Mouse (Mus musculus) neural tube, embryonic 15.5 days (tissue): Measurements from ENCODE around the gene Ndufv1. TPM values are rescaled to one million over a fixed set of nuclear protein-coding genes. Genes with fewer than 3 reads are reported as not detected.
A peak's percentile ranks its signal among the peaks of the same experiment; 100 is the strongest.
"Not testable (repeated sequence)": the region's sequence is repeated elsewhere in the genome, so short reads cannot be mapped to it uniquely, and the experiment has no call there.

ENCODE experiments used
- ATAC-seq: fragments of 200-750 bp; cut with Nextera tagmentation; 2 replicates; pipeline ENCODE4 v1.8.0; 2017; ENCODE audit warnings: mild to moderate bottlenecking, moderate TSS enrichment, moderate library complexity; ENCODE audit not compliant: low FRiP score
- H3K27ac ChIP-seq: fragments of 300-500 bp; sonication (generic); replicated peaks from 2 replicates; pipeline ENCODE4 v1.5.1; 2015; ENCODE audit warnings: mild to moderate bottlenecking, inconsistent platforms
- H3K27me3 ChIP-seq: fragments of 300-500 bp; sonication (generic); replicated peaks from 2 replicates; pipeline ENCODE4 v1.6.1; 2015; ENCODE audit warnings: inconsistent platforms
- H3K36me3 ChIP-seq: fragments of 300-500 bp; sonication (generic); 2 replicates; pipeline ENCODE4 v1.6.1; 2015; ENCODE audit warnings: inconsistent platforms
- H3K4me1 ChIP-seq: fragments of 300-500 bp; sonication (generic); 2 replicates; pipeline ENCODE4 v1.6.1; 2015; ENCODE audit warnings: inconsistent platforms
- H3K4me2 ChIP-seq: fragments of 300-500 bp; sonication (generic); 2 replicates; pipeline ENCODE4 v1.6.1; 2015; ENCODE audit warnings: inconsistent platforms, mild to moderate bottlenecking, moderate library complexity
- H3K4me3 ChIP-seq: fragments of 300-500 bp; sonication (generic); replicated peaks from 2 replicates; pipeline ENCODE4 v1.5.1; 2015; ENCODE audit warnings: mild to moderate bottlenecking, inconsistent platforms
- H3K9ac ChIP-seq: fragments of 300-500 bp; sonication (generic); replicated peaks from 2 replicates; pipeline ENCODE4 v1.6.1; 2015; ENCODE audit warnings: mild to moderate bottlenecking, inconsistent platforms
- H3K9me3 ChIP-seq: fragments of 300-500 bp; sonication (generic); replicated peaks from 2 replicates; pipeline ENCODE4 v1.6.1; 2016; ENCODE audit warnings: inconsistent platforms
- WGBS: fragments of 180-500 bp; shearing (Covaris S2); methylation state at CpG from one replicate; pipeline ENCODE4 v1.1.7; 2015; ENCODE audit warnings: mixed read lengths; 5-methylcytosine and 5-hydroxymethylcytosine counted together
- polyA plus RNA-seq: library from polyadenylated mRNA; unstranded; fragments of >200 nt; fragmentation: Nextera tagmentation; extraction: Ambion mirVana; gene quantifications from 2 replicates; pipeline ENCODE4 v1.2.1, GENCODE M21; 2015

Ndufv1 gene
- polyA plus RNA-seq, 1 experiment from 2014 or later: 279 TPM

- H3K27ac ChIP-seq: no peak overlapping the region
- no peak overlapping the region for H3K4me3 ChIP-seq
- no peaks in the 10 kb centered on the region for H3K27me3 ChIP-seq
- peaks cover 16% of the 10 kb centered on the region for H3K4me1 ChIP-seq
- H3K9me3 ChIP-seq: no peaks in the 10 kb centered on the region
- 94% methylated on average over 14 of the region's 14 CpGs for WGBS
- no peak overlapping the region for H3K4me2 ChIP-seq
- no peak overlapping the region for H3K9ac ChIP-seq
- ATAC-seq: no peak
- no peaks in the 10 kb centered on the region for H3K36me3 ChIP-seq
Observed at GRCm38 (mm10) chr19:3988066-3988465, 24.5 kb downstream of the Ndufv1 start.

- H3K9me3 ChIP-seq: no peaks in the 10 kb centered on the region
- H3K36me3 ChIP-seq: no peaks in the 10 kb centered on the region
- peak within 1 kb of the TSS; percentile 19; the same call in 1 of the 2 replicates for H3K4me2 ChIP-seq
- no peak for ATAC-seq
- WGBS: 11% methylated on average over 8 of the region's 8 CpGs
- no peak within 1 kb of the TSS for H3K4me3 ChIP-seq
- H3K9ac ChIP-seq: no peak within 1 kb of the TSS
- H3K4me1 ChIP-seq: peaks cover 16% of the 10 kb centered on the region
- H3K27me3 ChIP-seq: no peaks in the 10 kb centered on the region
- no peak within 1 kb of the TSS; the same call in 1 of the 2 replicates for H3K27ac ChIP-seq
Observed at GRCm38 (mm10) chr19:3986334-3986733, 26.3 kb downstream of the Ndufv1 start, which contains the start of gene Acy3. Gene Acy3, plus strand, starts transcription at chr19:3986570.

GRCm38 (mm10) chr19:3985261-3985681, 27.3 kb downstream of the Ndufv1 start:
- H3K27ac ChIP-seq: no peak overlapping the region
- H3K4me3 ChIP-seq: no peak overlapping the region
- H3K4me1 ChIP-seq: peaks cover 16% of the 10 kb centered on the region
- H3K27me3 ChIP-seq: no peaks in the 10 kb centered on the region
- no peaks in the 10 kb centered on the region for H3K9me3 ChIP-seq
- H3K4me2 ChIP-seq: no peak overlapping the region
- ATAC-seq: no peak
- H3K9ac ChIP-seq: no peak overlapping the region
- no peaks in the 10 kb centered on the region for H3K36me3 ChIP-seq
- 19% methylated on average over 8 of the region's 8 CpGs for WGBS

- Histone ChIP-seq H3K4me1 (peaks cover 19% of the 10 kb centered on the region), H3K36me3 (no peaks in the 10 kb centered on the region), H3K27me3 (no peaks in the 10 kb centered on the region), H3K27ac (no peak overlapping the region), H3K4me2 (no peak overlapping the region), H3K9ac (no peak overlapping the region), H3K9me3 (no peaks in the 10 kb centered on the region), H3K4me3 (no peak overlapping the region)
- no peak for ATAC-seq
- 32% methylated on average over 9 of the region's 9 CpGs for WGBS
Observed at GRCm38 (mm10) chr19:3983527-3984200, 28.9 kb downstream of the Ndufv1 start.

- Histone ChIP-seq H3K27me3 (no peaks in the 10 kb centered on the region), H3K9ac (no peak overlapping the region), H3K9me3 (no peaks in the 10 kb centered on the region), H3K4me3 (no peak overlapping the region), H3K4me1 (0 out of 2 replicates have a peak, but pooled peaks cover 9% of the 10 kb centered on the region), H3K36me3 (no peaks in the 10 kb centered on the region), H3K4me2 (no peak overlapping the region), H3K27ac (no peak overlapping the region)
- WGBS: 77% methylated on average over 9 of the region's 9 CpGs
- no peak for ATAC-seq
Observed at GRCm38 (mm10) chr19:3980917-3981316, 31.7 kb downstream of the Ndufv1 start.

- 18% methylated on average over 4 of the region's 4 CpGs for WGBS
Observed at GRCm38 (mm10) chr19:3980309-3980708, 32.3 kb downstream of the Ndufv1 start.

GRCm38 (mm10) chr19:3975866-3976265, 36.7 kb downstream of the Ndufv1 start:
- no peaks in the 10 kb centered on the region for H3K36me3 ChIP-seq
- no peak for ATAC-seq
- no peak overlapping the region for H3K4me3 ChIP-seq
- 0 out of 2 replicates have a peak, but pooled peaks cover 3% of the 10 kb centered on the region for H3K4me1 ChIP-seq
- H3K27ac ChIP-seq: no peak overlapping the region
- H3K9me3 ChIP-seq: no peaks in the 10 kb centered on the region
- 79% methylated on average over 2 of the region's 2 CpGs for WGBS
- no peak overlapping the region for H3K4me2 ChIP-seq
- no peaks in the 10 kb centered on the region for H3K27me3 ChIP-seq
- no peak overlapping the region for H3K9ac ChIP-seq

More at GRCm38 (mm10) chr19:3980309-3980708, 32.3 kb downstream of the Ndufv1 start:
- H3K27me3 ChIP-seq: no peaks in the 10 kb centered on the region
- H3K4me3 ChIP-seq: no peak overlapping the region
- no peak overlapping the region for H3K4me2 ChIP-seq
- no peaks in the 10 kb centered on the region for H3K36me3 ChIP-seq
- no peak overlapping the region for H3K9ac ChIP-seq
- ATAC-seq: peak; percentile 69
- H3K9me3 ChIP-seq: no peaks in the 10 kb centered on the region
- H3K4me1 ChIP-seq: 0 out of 2 replicates have a peak, but pooled peaks cover 7% of the 10 kb centered on the region
- H3K27ac ChIP-seq: no peak overlapping the region

GRCm38 (mm10) chr19:3974608-3975007, 38.0 kb downstream of the Ndufv1 start:
- H3K4me1 ChIP-seq, H3K9ac ChIP-seq, H3K9me3 ChIP-seq, ATAC-seq, H3K4me3 ChIP-seq, H3K27ac ChIP-seq, H3K27me3 ChIP-seq, H3K36me3 ChIP-seq, H3K4me2 ChIP-seq: not testable (repeated sequence)
- WGBS: 84% methylated on average over 6 of the region's 6 CpGs

- Histone ChIP-seq H3K36me3 (no peaks in the 10 kb centered on the region), H3K4me1 (no peaks in the 10 kb centered on the region), H3K27ac (no peak within 1 kb of the TSS), H3K9ac (no peak within 1 kb of the TSS), H3K4me2 (no peak within 1 kb of the TSS), H3K4me3 (no peak within 1 kb of the TSS), H3K27me3 (no peaks in the 10 kb centered on the region), H3K9me3 (no peaks in the 10 kb centered on the region)
- no peak for ATAC-seq
- 53% methylated on average over 9 of the region's 9 CpGs for WGBS
Observed at GRCm38 (mm10) chr19:3972229-3972628, 40.4 kb downstream of the Ndufv1 start, which contains the start of gene Aldh3b2. Gene Aldh3b2, plus strand, starts transcription at chr19:3972328.

- Histone ChIP-seq H3K27me3 (no peaks in the 10 kb centered on the region), H3K9me3 (no peaks in the 10 kb centered on the region), H3K4me1 (no peaks in the 10 kb centered on the region), H3K4me3 (no peak overlapping the region), H3K4me2 (no peak overlapping the region), H3K36me3 (no peaks in the 10 kb centered on the region), H3K9ac (no peak overlapping the region), H3K27ac (no peak overlapping the region)
- ATAC-seq: no peak
- WGBS: 87% methylated on average over 3 of the region's 3 CpGs
Observed at GRCm38 (mm10) chr19:3967258-3967657, 45.3 kb downstream of the Ndufv1 start.

- H3K9me3 ChIP-seq: no peaks in the 10 kb centered on the region
- H3K27ac ChIP-seq: no peak overlapping the region
- ATAC-seq: no peak
- no peaks in the 10 kb centered on the region for H3K36me3 ChIP-seq
- no peak overlapping the region for H3K4me3 ChIP-seq
- no peak overlapping the region for H3K9ac ChIP-seq
- H3K27me3 ChIP-seq: no peaks in the 10 kb centered on the region
- no peak overlapping the region for H3K4me2 ChIP-seq
- no peaks in the 10 kb centered on the region for H3K4me1 ChIP-seq
- WGBS: 75% methylated on average over 11 of the region's 11 CpGs
Observed at GRCm38 (mm10) chr19:3966330-3967075, 46.1 kb downstream of the Ndufv1 start.

- ATAC-seq: no peak
Observed at GRCm38 (mm10) chr19:3964030-3964429, 48.6 kb downstream of the Ndufv1 start.

More at GRCm38 (mm10) chr19:3964030-3964429, 48.6 kb downstream of the Ndufv1 start:
- Histone ChIP-seq H3K4me1 (no peaks in the 10 kb centered on the region), H3K4me2 (no peak overlapping the region), H3K27me3 (no peaks in the 10 kb centered on the region), H3K27ac (no peak overlapping the region), H3K36me3 (no peaks in the 10 kb centered on the region), H3K4me3 (no peak overlapping the region), H3K9me3 (no peaks in the 10 kb centered on the region), H3K9ac (no peak overlapping the region)
- 77% methylated on average over 4 of the region's 4 CpGs for WGBS
